Mouse (Mus musculus) layer of hippocampus, adult 18-20 months (tissue): Measurements from ENCODE around the gene Wwox. TPM values are rescaled to one million over a fixed set of nuclear protein-coding genes. Genes with fewer than 3 reads are reported as not detected.
"Not testable (repeated sequence)": the region's sequence is repeated elsewhere in the genome, so short reads cannot be mapped to it uniquely, and the experiment has no call there.

Source experiments
- DNase-seq, 2 experiments: peaks; one replicate each; pipeline ENCODE4 v3.0.0; 2022; ENCODE audit warnings: low spot score in 2 of 2
- total RNA-seq, 2 experiments: library from RNA; stranded (reverse); gene quantifications; 2 replicates each; pipeline ENCODE4 v1.2.3; 2021

Gene Wwox
- total RNA-seq, 2 experiments from 2014 or later = 14.9 to 15.3 TPM

GRCm38 (mm10) chr8:114785834-114786233 lies 346.4 kb downstream of the Wwox start:
- DNase-seq = no peak

- DNase-seq = no peak
These were observed 350.2 kb downstream of the Wwox start for GRCm38 (mm10) chr8:114789616-114790015.

GRCm38 (mm10) chr8:114790754-114791153 lies 351.3 kb downstream of the Wwox start:
- no peak for DNase-seq

- no peak for DNase-seq
These were observed 354.2 kb downstream of the Wwox start for GRCm38 (mm10) chr8:114793682-114794081.

GRCm38 (mm10) chr8:114801428-114802134 lies 362.1 kb downstream of the Wwox start:
- DNase-seq = no peak

- DNase-seq = no peak
These were observed 363.7 kb downstream of the Wwox start for GRCm38 (mm10) chr8:114803113-114803512.

- DNase-seq = no peak
These were observed 367.5 kb downstream of the Wwox start for GRCm38 (mm10) chr8:114806826-114807420.

GRCm38 (mm10) chr8:114807676-114808426 lies 368.4 kb downstream of the Wwox start:
- no peak for DNase-seq

- no peak for DNase-seq
These were observed 371.0 kb downstream of the Wwox start for GRCm38 (mm10) chr8:114810470-114810869.

GRCm38 (mm10) chr8:114813830-114814229 lies 374.4 kb downstream of the Wwox start:
- DNase-seq = no peak

GRCm38 (mm10) chr8:114814769-114815736 lies 375.6 kb downstream of the Wwox start:
- no peak for DNase-seq

GRCm38 (mm10) chr8:114816343-114816742 lies 376.9 kb downstream of the Wwox start:
- DNase-seq = no peak

GRCm38 (mm10) chr8:114816949-114817348 lies 377.5 kb downstream of the Wwox start:
- no peak for DNase-seq

GRCm38 (mm10) chr8:114821543-114821942 lies 382.1 kb downstream of the Wwox start:
- no peak for DNase-seq

- DNase-seq = no peak
These were observed 386.0 kb downstream of the Wwox start for GRCm38 (mm10) chr8:114825460-114825859.

GRCm38 (mm10) chr8:114826991-114827390 lies 387.5 kb downstream of the Wwox start:
- no peak for DNase-seq

GRCm38 (mm10) chr8:114827810-114828209 lies 388.4 kb downstream of the Wwox start:
- not testable (repeated sequence) for DNase-seq

- DNase-seq = no peak
These were observed 392.1 kb downstream of the Wwox start for GRCm38 (mm10) chr8:114831595-114831994.

- no peak for DNase-seq
These were observed 392.9 kb downstream of the Wwox start for GRCm38 (mm10) chr8:114832251-114832774.

GRCm38 (mm10) chr8:114834730-114835129 lies 395.3 kb downstream of the Wwox start:
- no peak for DNase-seq

- DNase-seq = no peak
These were observed 400.5 kb downstream of the Wwox start for GRCm38 (mm10) chr8:114839998-114840397.
